Mouse (Mus musculus): ENCODE results near the gene Frmd6.
A peak's percentile ranks its signal among the peaks of the same experiment; 100 is the strongest.

The Frmd6 gene

GRCm38 (mm10) chr12:70809957-70810356 is 15.4 kb upstream of the Frmd6 start:
- no peak for DNase-seq

- DNase-seq, result no peak
These were observed 13.5 kb upstream of the Frmd6 start for GRCm38 (mm10) chr12:70811772-70812171.

GRCm38 (mm10) chr12:70812176-70812575 is 13.1 kb upstream of the Frmd6 start:
- DNase-seq, result peak; percentile 45 to 64

- peak; percentile 47 to 58 for DNase-seq
These were observed 12.4 kb upstream of the Frmd6 start for GRCm38 (mm10) chr12:70812822-70813465.

GRCm38 (mm10) chr12:70816731-70817130 is 8.6 kb upstream of the Frmd6 start:
- no peak for DNase-seq

- no peak for DNase-seq
These were observed 1.3 kb upstream of the Frmd6 start for GRCm38 (mm10) chr12:70824017-70824416.

GRCm38 (mm10) chr12:70825651-70826317 is 470 bp downstream of the Frmd6 start:
- peak in 1 of 2 experiments; percentile 59 for DNase-seq

- DNase-seq, result no peak
These were observed 1.2 kb downstream of the Frmd6 start for GRCm38 (mm10) chr12:70826318-70827072.

GRCm38 (mm10) chr12:70827187-70827900 is 2.0 kb downstream of the Frmd6 start:
- DNase-seq, result peak in 1 of 2 experiments; percentile 64

- no peak for DNase-seq
These were observed 2.6 kb downstream of the Frmd6 start for GRCm38 (mm10) chr12:70827901-70828271.

GRCm38 (mm10) chr12:70830982-70831566 is 5.8 kb downstream of the Frmd6 start:
- no peak for DNase-seq

- DNase-seq, result no peak
These were observed 7.1 kb downstream of the Frmd6 start for GRCm38 (mm10) chr12:70832216-70832998.

GRCm38 (mm10) chr12:70833050-70833449 is 7.7 kb downstream of the Frmd6 start:
- no peak for DNase-seq

GRCm38 (mm10) chr12:70834043-70834442 is 8.7 kb downstream of the Frmd6 start:
- peak in 1 of 2 experiments; percentile 10 for DNase-seq

- peak; percentile 8 to 34 for DNase-seq
These were observed 9.7 kb downstream of the Frmd6 start for GRCm38 (mm10) chr12:70835004-70835403.

- DNase-seq, result no peak
These were observed 12.5 kb downstream of the Frmd6 start for GRCm38 (mm10) chr12:70837792-70838321.

- no peak for DNase-seq
These were observed 20.1 kb downstream of the Frmd6 start for GRCm38 (mm10) chr12:70845371-70845770.

GRCm38 (mm10) chr12:70849024-70849423 is 23.7 kb downstream of the Frmd6 start:
- DNase-seq, result no peak

GRCm38 (mm10) chr12:70849517-70850291 is 24.4 kb downstream of the Frmd6 start:
- DNase-seq, result no peak

- DNase-seq, result no peak
These were observed 26.1 kb downstream of the Frmd6 start for GRCm38 (mm10) chr12:70851342-70851960.

Measured in lung, adult 18-20 months (tissue).